Mouse (Mus musculus) mouse trophoblast stem cell (cell line): ENCODE data around the gene Kin.

Source experiments
- in situ Hi-C, 2 experiments: fragments of 300-500 bp; cut with MseI, MboI; formaldehyde crosslinking; loops; 2 replicates in 1 of 2; 3 replicates in 1 of 2; pipeline ENCODE4 v1.15.1; 2025

The Kin gene

DNA sequence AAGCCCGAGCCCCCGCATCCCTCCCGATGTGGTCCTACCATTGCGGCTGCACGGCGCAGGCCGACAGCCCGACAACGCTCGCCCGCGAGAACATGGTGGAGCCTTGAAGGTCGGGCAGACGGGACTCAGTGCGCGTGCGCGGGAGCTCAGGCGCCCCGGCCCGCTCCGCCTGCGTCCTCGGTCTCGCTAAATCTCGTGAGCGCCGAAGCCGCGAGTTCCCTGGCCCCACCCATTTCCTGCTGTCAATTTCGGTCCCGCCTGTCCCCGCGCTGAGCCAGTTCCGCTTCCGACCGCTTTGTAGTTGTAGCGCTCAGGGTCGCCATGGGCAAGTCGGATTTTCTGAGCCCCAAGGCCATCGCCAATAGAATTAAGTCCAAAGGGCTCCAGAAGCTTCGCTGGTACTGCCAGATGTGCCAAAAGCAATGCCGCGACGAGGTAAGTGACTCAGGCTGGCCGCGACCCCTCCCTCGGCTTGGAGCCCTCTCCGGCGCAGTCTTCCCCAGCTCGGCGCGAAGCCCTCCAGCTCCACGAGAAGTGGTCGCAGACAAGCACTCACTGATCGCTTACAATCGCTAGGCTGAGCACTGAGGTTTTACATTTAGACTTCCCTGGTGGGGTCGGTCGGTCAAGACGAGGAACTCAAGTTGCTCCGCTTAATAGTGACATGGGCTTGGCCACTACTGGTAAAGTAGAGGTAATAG lies at the start of gene Kin, which contains the start of gene Atp5c1:
TSS of gene Kin (plus strand) at position 284 of the 701 bp plus-strand sequence.
TSS of gene Atp5c1 (minus strand) at position 201 of the 701 bp plus-strand sequence.
- in situ Hi-C loops: no loop called here

DNA sequence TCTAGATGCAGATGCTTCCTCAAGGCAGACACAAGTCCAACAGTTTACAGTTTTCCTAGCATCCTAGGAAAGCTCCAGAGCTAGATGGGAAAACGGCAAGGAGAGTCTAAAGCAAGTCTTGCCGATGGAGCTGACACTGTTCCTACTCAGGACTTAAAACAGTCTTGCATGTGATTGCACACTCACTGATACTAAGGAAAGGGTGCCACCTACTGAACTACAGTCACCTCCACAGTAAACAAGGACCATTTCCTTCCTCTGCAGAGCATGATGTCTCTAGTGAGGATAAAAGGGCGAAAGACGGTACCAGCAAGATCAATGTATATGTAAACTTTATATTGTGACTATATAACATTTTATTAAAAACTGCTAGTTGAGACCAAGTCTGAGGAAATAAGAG lies 46.7 kb upstream of the Kin start:
- in situ Hi-C loops: no loop called here

DNA sequence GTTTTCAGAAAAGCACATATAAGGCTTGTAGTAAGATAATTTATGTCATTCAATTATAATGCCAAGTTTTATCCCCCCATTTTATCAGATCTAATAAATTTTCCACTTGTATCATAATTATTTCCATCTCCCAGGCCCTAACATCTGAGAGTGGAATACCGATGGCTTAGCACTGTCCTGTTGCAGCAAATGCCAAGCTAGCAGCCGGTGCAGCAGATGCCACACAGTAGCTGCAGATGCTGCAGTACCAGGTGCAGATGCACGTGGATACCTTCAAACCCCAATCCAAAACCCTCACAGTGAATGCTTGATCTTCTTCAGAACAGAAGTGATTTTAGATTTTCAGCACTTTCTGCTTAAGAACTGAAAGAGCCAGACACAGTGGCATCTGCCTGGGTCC lies 45.4 kb upstream of the Kin start:
- in situ Hi-C loops: no loop called here

DNA sequence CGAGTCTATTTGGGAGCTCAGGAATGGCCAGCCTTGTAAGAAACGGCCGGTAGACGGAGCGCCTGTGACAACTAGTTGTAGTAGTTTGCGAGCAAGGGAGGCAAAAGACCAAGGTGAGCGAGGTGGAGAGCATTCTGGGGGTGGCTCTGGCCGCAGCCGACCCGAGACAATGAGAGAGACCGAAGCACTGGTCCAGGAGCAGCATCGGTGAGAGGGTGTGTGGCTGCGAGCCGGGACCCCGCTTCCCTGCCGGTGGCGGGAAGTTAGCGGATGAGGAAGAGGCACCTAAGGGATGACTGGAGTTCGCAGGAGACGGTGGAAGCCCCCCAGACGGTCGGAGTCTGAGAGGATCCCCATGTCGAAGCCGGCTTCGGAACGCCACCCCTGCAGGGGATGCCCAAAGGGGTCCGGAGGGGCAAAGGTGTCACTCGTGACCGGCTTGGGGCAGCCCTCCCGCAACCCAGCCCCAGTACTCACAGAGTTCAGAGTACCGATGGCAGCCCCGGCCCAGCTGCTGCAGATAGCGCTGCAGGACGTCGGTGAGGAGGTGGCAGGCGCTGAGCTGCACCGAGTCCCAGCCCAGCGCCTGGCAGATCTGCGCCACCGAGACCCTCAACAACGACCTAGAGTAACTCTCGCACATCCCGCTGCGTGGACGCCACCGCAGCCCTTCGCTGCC lies 32.5 kb upstream of the Kin start:
- in situ Hi-C loops: no loop called here

DNA sequence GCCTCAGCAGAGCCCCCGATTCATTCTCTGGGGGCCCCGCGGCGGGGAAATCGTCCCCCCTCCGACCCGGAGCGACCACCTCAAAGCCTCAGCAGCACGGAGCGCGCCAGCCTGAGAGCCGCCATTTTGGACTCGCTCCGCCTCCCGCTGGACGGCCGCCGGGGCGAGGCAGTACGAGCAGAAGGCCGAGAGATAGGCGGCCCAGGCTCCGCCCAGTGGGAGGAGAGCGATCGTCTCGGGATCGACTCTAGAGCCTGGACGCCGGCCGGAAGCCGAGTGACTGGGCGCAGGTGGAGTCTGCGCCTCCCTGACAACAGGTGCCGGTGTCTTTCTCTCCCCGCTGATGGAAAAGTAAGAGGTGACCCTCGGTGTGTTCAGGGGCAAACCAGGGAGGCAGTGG lies 31.9 kb upstream of the Kin start, which contains the start of gene Taf3:
TSS of gene Taf3 (minus strand) at position 136 of the 400 bp plus-strand sequence.
- in situ Hi-C loops: no loop called here

DNA sequence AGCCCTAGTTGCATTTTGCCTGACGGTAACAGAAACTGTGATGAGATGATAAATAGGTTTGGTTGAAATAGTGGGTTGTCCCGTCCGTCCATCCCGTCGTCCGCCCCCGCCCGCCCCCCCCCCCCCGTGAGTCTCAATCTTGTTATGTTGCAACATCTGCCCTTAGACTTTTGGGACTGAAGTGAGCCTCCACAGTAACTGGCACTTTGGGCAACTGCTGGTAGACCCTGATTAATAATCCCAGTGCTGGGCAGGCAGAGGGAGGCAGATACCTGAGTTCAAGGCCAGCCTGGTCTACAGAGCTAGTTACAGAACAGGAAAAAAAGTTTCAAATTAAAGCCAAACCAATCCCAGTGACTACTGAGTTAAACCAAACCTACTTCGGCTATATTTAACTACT lies 30.9 kb upstream of the Kin start:
- in situ Hi-C loops: no loop called here

DNA sequence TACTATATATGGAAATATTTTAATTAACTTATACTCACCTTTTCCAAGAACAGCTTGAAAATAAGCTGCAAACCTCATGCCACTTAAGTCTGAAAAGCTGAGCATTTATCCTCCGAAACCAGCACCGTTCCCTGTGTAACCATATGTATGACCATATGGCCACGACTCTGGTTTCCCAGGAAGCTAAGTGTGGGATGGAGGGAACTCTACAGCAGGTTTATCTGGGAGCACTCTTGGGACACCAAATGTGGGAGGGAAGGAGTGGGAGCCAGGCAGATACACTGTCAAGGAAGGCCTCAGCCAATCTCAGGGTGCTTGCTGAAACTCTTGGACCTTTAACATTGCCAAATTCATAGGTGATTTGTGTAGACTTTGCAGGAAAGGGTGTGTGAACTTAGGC lies 29.5 kb upstream of the Kin start:
- in situ Hi-C loops: no loop called here

DNA sequence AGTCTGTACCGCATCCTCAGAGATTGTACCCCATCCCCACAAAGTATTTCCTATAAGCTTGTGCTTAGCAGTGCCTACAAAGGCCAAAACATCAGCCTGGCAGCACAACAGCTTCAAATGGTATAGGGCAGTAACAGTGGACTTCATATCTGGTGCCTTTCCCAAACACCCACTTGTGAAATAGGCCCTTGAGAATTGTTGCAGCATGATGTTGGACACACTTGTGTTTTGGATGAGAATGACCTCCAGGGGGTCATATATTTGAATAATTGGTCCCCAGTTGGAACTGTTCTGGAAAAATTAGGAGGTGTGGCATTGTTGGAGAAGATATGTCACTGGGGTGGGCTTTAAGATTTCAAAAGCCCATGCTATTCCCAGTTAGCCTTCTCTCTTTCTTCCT lies 28.4 kb upstream of the Kin start:
- in situ Hi-C loops: no loop called here

DNA sequence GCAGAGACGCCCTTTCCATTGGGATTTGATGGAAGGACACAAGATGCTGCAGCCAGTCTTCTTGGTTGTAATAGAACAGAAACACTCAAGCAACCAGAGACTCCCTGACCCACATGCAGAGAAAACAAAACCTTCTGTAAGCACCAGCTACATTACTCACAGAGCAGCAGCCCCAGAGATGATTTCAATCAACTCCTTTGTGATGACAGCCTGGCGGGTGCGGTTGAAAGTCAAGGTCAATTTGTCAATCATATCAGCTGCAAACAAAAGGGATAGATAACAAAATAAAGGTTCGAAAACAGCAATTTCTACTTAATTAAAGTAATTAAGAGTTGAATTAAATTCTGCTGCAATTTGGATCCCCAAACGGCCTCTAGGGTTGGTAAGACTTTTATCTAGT lies 21.6 kb upstream of the Kin start:
- in situ Hi-C loops: no loop called here

DNA sequence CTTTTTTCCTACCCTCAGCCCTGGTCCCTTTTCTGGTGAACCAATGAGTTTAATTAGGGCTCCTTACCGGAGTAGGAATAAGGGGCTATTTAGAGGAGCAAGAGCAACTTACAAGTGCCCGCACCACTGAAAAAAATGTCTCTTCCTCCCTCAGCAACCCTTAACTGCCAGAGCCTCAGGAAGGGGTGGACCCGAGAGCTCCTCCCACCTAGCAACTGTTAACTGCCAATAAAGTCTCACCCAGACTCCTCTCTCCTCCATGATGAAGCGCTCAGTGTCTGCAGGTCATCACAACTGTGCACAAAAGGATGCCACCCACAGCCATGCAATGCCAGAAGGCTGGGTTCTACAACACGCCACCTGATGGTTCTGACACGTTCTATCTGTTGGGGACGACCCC lies 8.6 kb upstream of the Kin start:
- in situ Hi-C loops: no loop called here

DNA sequence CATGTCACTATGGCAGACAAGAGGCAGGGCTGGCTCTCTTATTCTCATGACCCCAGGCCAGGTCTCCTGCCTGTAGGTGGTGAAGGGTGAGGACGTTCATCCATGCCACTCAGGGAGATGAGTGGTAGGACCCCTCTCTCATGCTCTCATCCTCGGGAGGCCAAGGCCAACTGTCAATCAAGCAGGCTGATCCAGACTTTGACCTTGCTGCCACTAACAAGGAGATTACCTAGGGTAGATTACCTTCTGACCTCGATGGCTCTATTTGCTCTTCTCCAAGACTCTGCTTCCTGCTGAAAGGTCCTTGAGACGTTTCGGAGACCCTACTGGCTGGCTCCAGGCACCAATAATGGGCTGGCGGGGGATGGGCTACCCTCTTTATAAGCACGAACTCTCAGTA lies 5.9 kb upstream of the Kin start:
- in situ Hi-C loops: no loop called here

DNA sequence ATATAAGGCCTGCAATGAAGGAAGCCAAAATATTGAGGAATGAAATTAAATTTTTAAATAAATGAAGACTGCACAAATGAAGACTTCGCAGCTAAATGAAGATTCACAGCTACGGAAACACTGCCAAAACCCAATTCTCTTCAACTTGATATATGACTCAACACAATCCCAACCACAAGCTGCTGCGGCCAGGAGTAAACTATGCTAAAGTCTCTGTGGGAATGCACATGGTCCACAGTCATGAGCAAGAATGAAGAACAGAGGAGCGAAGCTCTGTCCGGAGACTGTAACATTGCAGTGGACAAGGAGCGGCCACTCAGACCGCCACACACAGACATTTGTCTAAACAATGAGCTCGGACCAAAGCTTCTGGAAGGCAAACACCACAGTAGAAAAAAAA lies 3.7 kb upstream of the Kin start:
- in situ Hi-C loops: no loop called here

DNA sequence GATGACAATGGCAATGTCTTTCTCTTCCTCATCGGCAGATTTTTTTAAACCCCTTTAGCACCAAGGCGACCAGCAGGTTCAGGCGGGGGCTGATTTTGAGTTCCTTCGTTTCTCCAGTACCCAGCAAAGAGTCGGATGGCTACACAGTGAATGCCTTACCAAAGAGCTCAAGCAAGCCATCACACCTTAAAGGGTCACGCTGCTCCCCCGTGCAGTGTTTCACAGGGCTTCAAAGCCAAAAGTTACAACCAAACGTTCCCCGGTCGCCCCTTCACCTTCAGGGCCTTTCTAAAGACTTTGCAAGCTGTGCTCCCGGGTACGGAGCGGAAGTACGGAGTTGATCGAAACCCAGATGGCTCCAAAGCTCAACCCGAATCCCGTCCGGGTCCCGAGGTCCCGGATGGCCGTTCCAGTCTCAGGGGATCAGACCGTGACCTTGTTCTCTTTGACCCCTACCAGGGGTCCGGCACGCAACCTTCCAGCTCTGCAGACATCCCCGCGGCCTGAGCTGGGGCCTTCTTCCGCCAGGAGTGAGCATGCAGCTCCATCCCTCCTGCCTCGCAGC lies 566 bp upstream of the Kin start:
- in situ Hi-C loops: no loop called here

DNA sequence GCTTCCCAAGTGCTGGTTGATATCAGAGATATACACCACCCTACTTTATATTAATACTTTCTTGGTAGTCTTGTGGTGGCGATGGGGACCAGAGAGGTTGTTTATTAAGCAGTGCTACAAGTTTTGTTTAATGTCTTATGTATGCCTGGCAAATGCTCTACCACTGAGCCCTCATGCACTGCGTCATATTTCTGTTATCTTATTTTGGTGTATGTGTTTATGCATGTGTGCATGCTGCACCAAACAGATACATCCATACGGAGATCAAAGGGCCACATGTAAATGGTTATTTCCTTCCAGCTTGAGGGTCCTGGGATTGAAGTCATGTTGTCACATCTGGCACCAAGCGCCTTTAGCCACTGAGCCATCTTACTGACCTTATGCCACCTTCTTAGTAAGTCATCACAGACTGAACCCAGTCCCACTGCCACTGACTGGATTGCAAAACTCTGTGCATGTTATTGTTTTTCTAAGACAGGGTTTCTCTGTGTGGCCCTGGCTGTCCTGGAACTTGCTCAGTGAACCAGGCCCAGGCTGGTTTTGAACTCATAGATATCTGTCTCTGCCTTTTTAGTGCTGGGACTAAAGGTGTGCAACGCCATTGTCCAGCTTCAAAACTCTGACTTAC lies 1.2 kb downstream of the Kin start:
- in situ Hi-C loops: no loop called here

DNA sequence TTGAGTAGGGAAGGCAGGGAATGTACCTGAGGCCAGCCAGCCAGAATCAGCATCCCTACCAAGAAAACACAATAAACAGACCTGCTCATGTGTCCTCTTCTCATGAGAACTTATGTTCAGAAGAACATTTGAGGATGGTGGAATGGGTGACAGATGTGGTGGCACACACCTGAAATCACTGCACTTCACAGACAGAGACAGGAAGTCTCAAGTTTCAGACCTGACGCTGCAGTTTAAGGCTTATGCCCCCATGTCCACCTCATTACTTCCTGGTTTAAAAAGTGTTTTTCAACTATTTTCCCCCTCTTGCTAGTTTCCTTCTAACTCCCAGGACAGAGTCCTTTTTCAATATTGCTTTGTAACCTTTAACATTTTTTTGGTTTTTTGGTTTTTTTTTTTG lies 2.3 kb downstream of the Kin start:
- in situ Hi-C loops: no loop called here

DNA sequence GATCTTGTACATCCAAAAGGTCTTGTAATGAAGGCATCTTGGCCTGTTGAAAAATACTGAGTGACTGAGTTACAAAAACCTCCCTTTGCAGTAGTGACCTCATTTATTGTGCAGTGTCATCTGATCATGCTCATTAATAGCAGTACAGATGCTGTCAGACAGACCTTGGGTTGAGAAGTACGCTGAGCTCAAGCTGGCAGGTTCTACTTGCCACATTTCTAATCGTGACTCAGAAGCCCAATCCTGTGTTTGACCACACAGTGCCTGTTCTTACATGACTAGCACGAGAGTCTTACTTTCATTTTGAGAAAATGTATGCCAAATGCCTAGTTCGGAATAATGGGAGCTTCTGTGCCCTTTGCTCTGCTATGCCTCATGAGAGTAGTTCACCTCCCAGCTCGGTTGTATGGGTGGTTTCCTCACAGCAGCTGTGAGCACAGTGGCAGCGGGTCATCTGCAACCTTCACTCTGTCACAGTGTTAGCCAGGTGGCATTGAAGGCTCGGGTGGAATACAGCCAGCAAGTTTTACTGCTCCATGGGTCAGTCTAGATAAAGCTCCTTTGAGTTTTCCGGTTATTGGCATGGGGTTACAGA lies 7.0 kb downstream of the Kin start:
- in situ Hi-C loops: no loop called here

DNA sequence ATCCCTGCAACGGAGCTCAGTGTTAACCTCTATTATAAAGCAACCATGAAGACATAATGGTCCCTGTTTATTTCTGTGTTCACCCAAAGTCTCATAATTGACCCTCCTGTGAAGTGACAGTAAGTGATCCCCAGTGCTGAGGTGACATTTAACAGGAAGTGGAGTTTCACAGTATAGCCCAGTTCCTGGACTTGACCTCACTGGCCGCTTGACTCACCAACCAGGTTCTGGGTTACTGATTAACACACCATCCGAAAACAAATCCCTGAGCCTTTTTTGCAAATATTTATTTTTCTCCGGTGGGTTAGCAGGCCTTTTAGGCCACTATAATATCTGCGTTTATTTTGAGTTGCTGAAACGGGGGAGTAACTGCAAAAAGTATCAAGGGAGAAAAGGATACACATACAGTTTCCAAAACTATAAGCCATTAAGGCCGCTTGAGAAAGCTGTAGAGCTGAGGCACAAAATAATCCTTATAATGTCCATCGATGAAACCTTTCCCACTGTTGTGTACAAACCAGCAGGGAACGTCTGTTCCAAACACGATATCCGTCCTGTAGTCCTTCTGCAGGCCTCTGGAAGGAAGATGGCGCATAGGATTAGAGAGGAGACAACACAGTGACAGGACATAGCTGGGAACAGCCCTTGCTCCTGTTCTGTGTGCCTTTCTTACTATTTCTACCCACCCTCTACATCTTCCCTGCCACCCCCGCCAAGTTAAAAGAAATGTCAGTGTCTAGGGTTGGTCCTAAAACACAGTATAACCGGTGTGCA lies 14.1 kb downstream of the Kin start:
- in situ Hi-C loops: loop anchor here in 1 of 2 experiments (5.0 kb wide), 1 partner anchor 193 kb away; no protein-coding TSS in a partner anchor

DNA sequence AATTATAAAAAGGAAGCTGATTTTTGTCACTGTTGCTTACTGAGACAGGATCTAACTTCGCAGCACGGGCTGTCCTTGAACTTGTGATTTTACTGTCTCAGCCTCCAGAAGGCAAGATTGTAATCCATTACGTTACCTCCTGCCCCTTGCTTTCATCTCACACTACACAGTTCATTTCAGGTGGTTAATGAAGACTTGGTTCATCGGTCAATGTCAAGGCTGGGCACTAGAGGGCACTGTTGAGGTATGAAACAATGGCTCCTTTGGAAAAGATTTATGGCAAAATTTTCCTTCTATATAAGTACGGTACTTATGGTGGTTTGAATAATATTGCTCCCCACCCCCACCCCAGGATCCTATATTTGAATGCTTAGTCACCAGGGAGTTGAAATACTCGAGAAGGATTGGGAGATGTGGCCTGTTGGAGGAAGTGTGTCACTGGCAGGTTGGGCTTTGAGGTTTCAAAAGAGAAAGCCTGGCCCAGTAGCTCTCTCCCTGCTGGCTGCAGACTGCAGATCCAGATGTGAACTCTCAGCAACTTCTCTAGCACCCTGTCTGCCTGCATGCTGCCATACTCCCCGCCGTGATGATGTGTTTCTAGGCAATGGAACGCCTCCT lies 18.3 kb downstream of the Kin start:
- in situ Hi-C loops: loop anchor here in 1 of 2 experiments (5.0 kb wide), 1 partner anchor 189 kb away; no protein-coding TSS in a partner anchor

DNA sequence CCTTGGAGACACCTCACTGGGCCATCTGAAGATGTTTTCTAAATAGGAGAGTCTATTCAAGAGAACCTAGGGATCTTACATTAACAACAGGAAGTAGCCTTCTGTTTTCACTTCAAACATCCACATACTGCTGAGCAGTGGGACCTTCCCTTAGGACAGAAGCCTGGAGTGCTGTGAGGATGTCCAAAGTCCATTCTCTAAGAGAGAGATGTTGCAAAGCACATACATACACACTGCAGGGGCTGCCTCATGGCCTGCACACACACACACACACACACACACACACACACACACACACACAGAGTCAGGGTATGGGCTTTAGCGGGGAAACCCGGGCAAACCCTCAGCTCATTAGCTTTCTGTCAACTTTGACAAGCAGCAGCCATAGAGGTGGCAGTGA lies 20.1 kb downstream of the Kin start:
- in situ Hi-C loops: loop anchor here in 1 of 2 experiments (5.0 kb wide), 1 partner anchor 187 kb away; no protein-coding TSS in a partner anchor

DNA sequence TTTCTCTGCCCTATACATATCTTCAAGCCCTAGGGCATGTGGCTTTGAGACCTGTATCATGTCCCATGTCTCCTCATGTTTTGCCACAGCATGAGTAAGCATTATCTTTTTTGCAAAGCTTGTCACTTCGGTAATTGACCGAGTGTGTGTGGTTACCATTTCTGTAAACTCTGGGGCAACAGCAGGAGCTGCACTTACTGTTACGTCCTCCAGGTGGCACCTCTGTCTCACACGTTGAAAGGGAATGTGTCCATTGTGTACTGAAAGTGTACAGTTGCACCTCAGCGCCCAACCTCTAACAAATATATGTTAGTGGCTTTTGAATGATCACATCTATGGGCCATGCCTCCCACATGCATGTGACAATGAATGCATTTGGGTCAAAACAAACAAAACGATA lies 20.8 kb downstream of the Kin start:
- in situ Hi-C loops: loop anchor here in 1 of 2 experiments (5.0 kb wide), 1 partner anchor 186 kb away; no protein-coding TSS in a partner anchor
